Mouse (Mus musculus): ENCODE results near the gene Mxd1. TPM values are rescaled to one million over a fixed set of nuclear protein-coding genes. Genes with fewer than 3 reads are reported as not detected.
A peak's percentile ranks its signal among the peaks of the same experiment; 100 is the strongest.

Mxd1 gene
- total RNA-seq, 1 experiment = 4.0 TPM

GRCm38 (mm10) chr6:86669240-86669727, 323 bp upstream of the Mxd1 start:
- Histone ChIP-seq H3K27ac (ENCODE audit: insufficient read depth, low read depth, low read length, poor library complexity, severe bottlenecking) (no peak overlapping the region), H3K9me3 (ENCODE audit: control insufficient read depth, insufficient read depth, low read depth, low read length) (no peaks in the 10 kb centered on the region), H3K4me3 (ENCODE audit: insufficient read depth in 1 of 2, low read depth in 1 of 2, low read length in 2 of 2, poor library complexity in 1 of 2, severe bottlenecking in 1 of 2) (peak overlapping the region; percentile 34 to 60; a peak in 3 of 4 replicates), H3K36me3 (ENCODE audit: control insufficient read depth, insufficient read depth, low read length, poor library complexity, severe bottlenecking) (peaks cover 4% of the 10 kb centered on the region), H3K4me1 (ENCODE audit: control insufficient read depth in 2 of 2, insufficient read depth in 2 of 2, low read length in 2 of 2, poor library complexity in 1 of 2) (peaks cover 0 to 4% of the 10 kb centered on the region in 2 experiments; a peak in 1 of 4 replicates), H3K9ac (ENCODE audit: insufficient read depth, low read depth, low read length, poor library complexity, severe bottlenecking) (peak overlapping the region; percentile 67)
- TF ChIP-seq CHD2 (IDR thresholded peaks at IDR 0.05; ENCODE audit: low read depth, low read length) = peak; percentile 65; the same call in 1 of the 2 replicates
- TF ChIP-seq MAFK (IDR thresholded peaks at IDR 0.05; ENCODE audit: insufficient read depth, low read depth, low read length) = no peak
- in situ Hi-C loops (cut with MboI; ENCODE audit: low sequenced_read_pairs in 2 of 2, unreplicated experiment in 2 of 2) = no loop called here
- DNase-seq (ENCODE audit: low read depth, low spot score) = peak; percentile 100

DNA sequence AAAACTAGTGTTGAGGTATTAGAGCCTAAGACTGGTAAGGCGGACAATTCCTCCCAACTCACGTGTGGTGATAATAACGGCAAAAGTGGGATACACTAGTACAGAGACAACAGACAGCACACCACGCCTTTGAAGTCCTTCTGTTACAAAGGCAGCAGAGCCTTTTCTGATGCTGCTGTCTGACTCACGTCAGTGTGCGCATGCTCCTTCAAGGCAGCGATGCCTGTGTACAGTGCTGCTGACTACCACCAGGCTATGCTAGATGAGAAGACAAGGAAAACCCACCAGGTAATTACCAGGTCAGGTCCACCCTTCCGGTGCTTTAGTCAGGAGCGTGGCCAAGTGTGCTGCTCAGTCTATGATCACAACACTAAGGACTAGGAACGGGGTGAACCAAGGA, 1.9 kb downstream of the Mxd1 start:
- H3K9me3 ChIP-seq (ENCODE audit: control insufficient read depth, insufficient read depth, low read depth, low read length) = no peaks in the 10 kb centered on the region
- in situ Hi-C loops (cut with MboI; ENCODE audit: low sequenced_read_pairs in 2 of 2, unreplicated experiment in 2 of 2) = no loop called here
- peaks cover 2 to 4% of the 10 kb centered on the region in 2 experiments; a peak in 2 of 4 replicates for H3K4me1 ChIP-seq (ENCODE audit: control insufficient read depth in 2 of 2, insufficient read depth in 2 of 2, low read length in 2 of 2, poor library complexity in 1 of 2)
- H3K4me3 ChIP-seq (ENCODE audit: insufficient read depth in 1 of 2, low read depth in 1 of 2, low read length in 2 of 2, poor library complexity in 1 of 2, severe bottlenecking in 1 of 2) = no peak overlapping the region
- H3K36me3 ChIP-seq (ENCODE audit: control insufficient read depth, insufficient read depth, low read length, poor library complexity, severe bottlenecking) = peaks cover 6% of the 10 kb centered on the region; the same call in 1 of the 2 replicates
- no peak overlapping the region for H3K9ac ChIP-seq (ENCODE audit: insufficient read depth, low read depth, low read length, poor library complexity, severe bottlenecking)
- DNase-seq (ENCODE audit: low read depth, low spot score) = no peak
- H3K27ac ChIP-seq (ENCODE audit: insufficient read depth, low read depth, low read length, poor library complexity, severe bottlenecking) = no peak overlapping the region
- TF ChIP-seq CHD2 (IDR thresholded peaks at IDR 0.05; ENCODE audit: low read depth, low read length) (no peak), ZNF384 (IDR thresholded peaks at IDR 0.05; ENCODE audit: low read depth, low read length) (no peak), HCFC1 (IDR thresholded peaks at IDR 0.05; ENCODE audit: borderline replicate concordance, insufficient read depth, low read length) (no peak), MAFK (IDR thresholded peaks at IDR 0.05; ENCODE audit: insufficient read depth, low read depth, low read length) (no peak), ZC3H11A (IDR thresholded peaks at IDR 0.05; ENCODE audit: borderline replicate concordance, low read depth, low read length) (no peak)

DNA sequence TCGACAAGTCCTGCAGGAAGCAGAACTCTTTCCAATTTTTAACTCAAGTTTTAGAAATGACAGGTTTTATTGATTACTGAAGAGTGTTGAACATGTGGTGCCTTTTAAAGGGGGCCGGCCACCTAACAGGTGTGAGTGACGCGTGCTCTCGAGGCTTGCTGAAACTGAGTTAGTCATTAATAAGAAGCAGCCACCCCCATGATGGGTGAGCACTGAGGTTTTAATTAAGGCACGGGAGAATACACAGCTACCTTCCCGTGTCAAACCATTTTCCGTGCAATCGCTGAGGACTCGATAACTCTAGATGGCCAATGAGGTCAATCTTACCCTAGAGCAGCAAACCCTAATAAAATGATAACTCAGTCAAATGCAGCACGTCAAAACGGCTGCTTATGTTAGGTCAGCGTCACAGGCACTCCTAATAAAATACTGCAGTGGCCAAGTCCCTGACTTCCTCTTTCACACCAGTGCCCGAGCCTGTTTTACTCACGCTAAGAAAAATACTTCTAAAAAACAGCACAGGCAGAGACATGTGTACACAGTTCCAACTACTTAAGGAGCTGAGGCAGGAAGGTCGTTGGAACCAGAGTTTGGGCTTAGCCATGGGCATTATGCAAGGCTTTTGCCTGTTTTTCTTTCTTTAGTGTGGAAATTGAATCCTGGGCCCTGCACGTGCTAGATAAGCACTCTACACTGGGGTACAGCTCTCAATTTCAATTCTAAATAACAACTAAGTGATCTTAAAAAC, 3.2 kb downstream of the Mxd1 start:
- no peak for DNase-seq (ENCODE audit: low read depth, low spot score)
- Histone ChIP-seq H3K4me1 (ENCODE audit: control insufficient read depth in 2 of 2, insufficient read depth in 2 of 2, low read length in 2 of 2, poor library complexity in 1 of 2) (peaks cover 2 to 4% of the 10 kb centered on the region in 2 experiments; a peak in 2 of 4 replicates), H3K27ac (ENCODE audit: insufficient read depth, low read depth, low read length, poor library complexity, severe bottlenecking) (no peak overlapping the region), H3K4me3 (ENCODE audit: insufficient read depth in 1 of 2, low read depth in 1 of 2, low read length in 2 of 2, poor library complexity in 1 of 2, severe bottlenecking in 1 of 2) (no peak overlapping the region), H3K9ac (ENCODE audit: insufficient read depth, low read depth, low read length, poor library complexity, severe bottlenecking) (no peak overlapping the region), H3K9me3 (ENCODE audit: control insufficient read depth, insufficient read depth, low read depth, low read length) (no peaks in the 10 kb centered on the region), H3K36me3 (ENCODE audit: control insufficient read depth, insufficient read depth, low read length, poor library complexity, severe bottlenecking) (peaks cover 4% of the 10 kb centered on the region; the same call in 1 of the 2 replicates)
- no peak for TF ChIP-seq ZNF384 (IDR thresholded peaks at IDR 0.05; ENCODE audit: low read depth, low read length)
- no peak for TF ChIP-seq MAFK (IDR thresholded peaks at IDR 0.05; ENCODE audit: insufficient read depth, low read depth, low read length)
- no peak for TF ChIP-seq CHD2 (IDR thresholded peaks at IDR 0.05; ENCODE audit: low read depth, low read length)
- TF ChIP-seq HCFC1 (IDR thresholded peaks at IDR 0.05; ENCODE audit: borderline replicate concordance, insufficient read depth, low read length) = no peak
- no peak for TF ChIP-seq ZC3H11A (IDR thresholded peaks at IDR 0.05; ENCODE audit: borderline replicate concordance, low read depth, low read length)
- in situ Hi-C loops (cut with MboI; ENCODE audit: low sequenced_read_pairs in 2 of 2, unreplicated experiment in 2 of 2) = no loop called here

- no peak for DNase-seq (ENCODE audit: low read depth, low spot score)
- Histone ChIP-seq H3K27ac (ENCODE audit: insufficient read depth, low read depth, low read length, poor library complexity, severe bottlenecking) (no peak overlapping the region), H3K36me3 (ENCODE audit: control insufficient read depth, insufficient read depth, low read length, poor library complexity, severe bottlenecking) (peaks cover 4% of the 10 kb centered on the region; the same call in 1 of the 2 replicates), H3K9me3 (ENCODE audit: control insufficient read depth, insufficient read depth, low read depth, low read length) (no peaks in the 10 kb centered on the region), H3K9ac (ENCODE audit: insufficient read depth, low read depth, low read length, poor library complexity, severe bottlenecking) (no peak overlapping the region), H3K4me1 (ENCODE audit: control insufficient read depth in 2 of 2, insufficient read depth in 2 of 2, low read length in 2 of 2, poor library complexity in 1 of 2) (peaks cover 4% of the 10 kb centered on the region in 2 experiments; a peak in 2 of 4 replicates), H3K4me3 (ENCODE audit: insufficient read depth in 1 of 2, low read depth in 1 of 2, low read length in 2 of 2, poor library complexity in 1 of 2, severe bottlenecking in 1 of 2) (no peak overlapping the region)
- in situ Hi-C loops (cut with MboI; ENCODE audit: low sequenced_read_pairs in 2 of 2, unreplicated experiment in 2 of 2) = no loop called here
- TF ChIP-seq ZC3H11A (IDR thresholded peaks at IDR 0.05; ENCODE audit: borderline replicate concordance, low read depth, low read length) = no peak
- TF ChIP-seq ZNF384 (IDR thresholded peaks at IDR 0.05; ENCODE audit: low read depth, low read length) = no peak
- no peak for TF ChIP-seq CHD2 (IDR thresholded peaks at IDR 0.05; ENCODE audit: low read depth, low read length)
- no peak for TF ChIP-seq MAFK (IDR thresholded peaks at IDR 0.05; ENCODE audit: insufficient read depth, low read depth, low read length)
- no peak for TF ChIP-seq HCFC1 (IDR thresholded peaks at IDR 0.05; ENCODE audit: borderline replicate concordance, insufficient read depth, low read length)
Observed at GRCm38 (mm10) chr6:86665076-86665475, 3.9 kb downstream of the Mxd1 start.
